Mouse (Mus musculus): ENCODE results near the gene Gria1. TPM values are rescaled to one million over a fixed set of nuclear protein-coding genes. Genes with fewer than 3 reads are reported as not detected.

Gria1 gene
- total RNA-seq, 1 experiment, result 0.13 TPM

- H3K36me3 ChIP-seq (ENCODE audit: control insufficient read depth, insufficient read depth, low read length, poor library complexity, severe bottlenecking), result no peaks in the 10 kb centered on the region
- in situ Hi-C loops (cut with MboI; ENCODE audit: low sequenced_read_pairs in 2 of 2, unreplicated experiment in 2 of 2), result no loop called here
- no peak overlapping the region for H3K4me3 ChIP-seq (ENCODE audit: insufficient read depth in 1 of 2, low read depth in 1 of 2, low read length in 2 of 2, poor library complexity in 1 of 2, severe bottlenecking in 1 of 2)
- no peaks in the 10 kb centered on the region for H3K4me1 ChIP-seq (ENCODE audit: control insufficient read depth in 2 of 2, insufficient read depth in 2 of 2, low read length in 2 of 2, poor library complexity in 1 of 2)
- no peaks in the 10 kb centered on the region for H3K9me3 ChIP-seq (ENCODE audit: control insufficient read depth, insufficient read depth, low read depth, low read length)
- H3K27ac ChIP-seq (ENCODE audit: insufficient read depth, low read depth, low read length, poor library complexity, severe bottlenecking), result no peak overlapping the region
- H3K9ac ChIP-seq (ENCODE audit: insufficient read depth, low read depth, low read length, poor library complexity, severe bottlenecking), result no peak overlapping the region
- no peak for TF ChIP-seq CHD2 (IDR thresholded peaks at IDR 0.05; ENCODE audit: low read depth, low read length)
- no peak for TF ChIP-seq ZNF384 (IDR thresholded peaks at IDR 0.05; ENCODE audit: low read depth, low read length)
- no peak for TF ChIP-seq ZC3H11A (IDR thresholded peaks at IDR 0.05; ENCODE audit: borderline replicate concordance, low read depth, low read length)
- TF ChIP-seq HCFC1 (IDR thresholded peaks at IDR 0.05; ENCODE audit: borderline replicate concordance, insufficient read depth, low read length), result no peak
- TF ChIP-seq MAFK (IDR thresholded peaks at IDR 0.05; ENCODE audit: insufficient read depth, low read depth, low read length), result no peak
- no peak for DNase-seq (ENCODE audit: low read depth, low spot score)
Observed at GRCm38 (mm10) chr11:57201245-57201976, 190.2 kb downstream of the Gria1 start.

- no peaks in the 10 kb centered on the region for H3K9me3 ChIP-seq (ENCODE audit: control insufficient read depth, insufficient read depth, low read depth, low read length)
- no peak overlapping the region for H3K9ac ChIP-seq (ENCODE audit: insufficient read depth, low read depth, low read length, poor library complexity, severe bottlenecking)
- H3K4me1 ChIP-seq (ENCODE audit: control insufficient read depth in 2 of 2, insufficient read depth in 2 of 2, low read length in 2 of 2, poor library complexity in 1 of 2), result no peaks in the 10 kb centered on the region
- DNase-seq (ENCODE audit: low read depth, low spot score), result no peak
- TF ChIP-seq ZNF384 (IDR thresholded peaks at IDR 0.05; ENCODE audit: low read depth, low read length) (no peak), HCFC1 (IDR thresholded peaks at IDR 0.05; ENCODE audit: borderline replicate concordance, insufficient read depth, low read length) (no peak), ZC3H11A (IDR thresholded peaks at IDR 0.05; ENCODE audit: borderline replicate concordance, low read depth, low read length) (no peak), MAFK (IDR thresholded peaks at IDR 0.05; ENCODE audit: insufficient read depth, low read depth, low read length) (no peak)
- no peak overlapping the region for H3K27ac ChIP-seq (ENCODE audit: insufficient read depth, low read depth, low read length, poor library complexity, severe bottlenecking)
- H3K4me3 ChIP-seq (ENCODE audit: insufficient read depth in 1 of 2, low read depth in 1 of 2, low read length in 2 of 2, poor library complexity in 1 of 2, severe bottlenecking in 1 of 2), result no peak overlapping the region
- in situ Hi-C loops (cut with MboI; ENCODE audit: low sequenced_read_pairs in 2 of 2, unreplicated experiment in 2 of 2), result no loop called here
- H3K36me3 ChIP-seq (ENCODE audit: control insufficient read depth, insufficient read depth, low read length, poor library complexity, severe bottlenecking), result no peaks in the 10 kb centered on the region
Observed at GRCm38 (mm10) chr11:57204371-57204770, 193.2 kb downstream of the Gria1 start.

GRCm38 (mm10) chr11:57207260-57207659 is 196.1 kb downstream of the Gria1 start:
- Histone ChIP-seq H3K9ac (ENCODE audit: insufficient read depth, low read depth, low read length, poor library complexity, severe bottlenecking) (no peak overlapping the region), H3K36me3 (ENCODE audit: control insufficient read depth, insufficient read depth, low read length, poor library complexity, severe bottlenecking) (no peaks in the 10 kb centered on the region), H3K4me1 (ENCODE audit: control insufficient read depth in 2 of 2, insufficient read depth in 2 of 2, low read length in 2 of 2, poor library complexity in 1 of 2) (no peaks in the 10 kb centered on the region), H3K9me3 (ENCODE audit: control insufficient read depth, insufficient read depth, low read depth, low read length) (no peaks in the 10 kb centered on the region), H3K4me3 (ENCODE audit: insufficient read depth in 1 of 2, low read depth in 1 of 2, low read length in 2 of 2, poor library complexity in 1 of 2, severe bottlenecking in 1 of 2) (no peak overlapping the region), H3K27ac (ENCODE audit: insufficient read depth, low read depth, low read length, poor library complexity, severe bottlenecking) (no peak overlapping the region)
- TF ChIP-seq HCFC1 (IDR thresholded peaks at IDR 0.05; ENCODE audit: borderline replicate concordance, insufficient read depth, low read length) (no peak), CHD2 (IDR thresholded peaks at IDR 0.05; ENCODE audit: low read depth, low read length) (no peak), ZC3H11A (IDR thresholded peaks at IDR 0.05; ENCODE audit: borderline replicate concordance, low read depth, low read length) (no peak), MAFK (IDR thresholded peaks at IDR 0.05; ENCODE audit: insufficient read depth, low read depth, low read length) (no peak), ZNF384 (IDR thresholded peaks at IDR 0.05; ENCODE audit: low read depth, low read length) (no peak)
- DNase-seq (ENCODE audit: low read depth, low spot score), result no peak
- in situ Hi-C loops (cut with MboI; ENCODE audit: low sequenced_read_pairs in 2 of 2, unreplicated experiment in 2 of 2), result no loop called here

- TF ChIP-seq ZNF384 (IDR thresholded peaks at IDR 0.05; ENCODE audit: low read depth, low read length) (no peak), CHD2 (IDR thresholded peaks at IDR 0.05; ENCODE audit: low read depth, low read length) (no peak), HCFC1 (IDR thresholded peaks at IDR 0.05; ENCODE audit: borderline replicate concordance, insufficient read depth, low read length) (no peak), ZC3H11A (IDR thresholded peaks at IDR 0.05; ENCODE audit: borderline replicate concordance, low read depth, low read length) (no peak), MAFK (IDR thresholded peaks at IDR 0.05; ENCODE audit: insufficient read depth, low read depth, low read length) (no peak)
- Histone ChIP-seq H3K9me3 (ENCODE audit: control insufficient read depth, insufficient read depth, low read depth, low read length) (no peaks in the 10 kb centered on the region), H3K4me1 (ENCODE audit: control insufficient read depth in 2 of 2, insufficient read depth in 2 of 2, low read length in 2 of 2, poor library complexity in 1 of 2) (no peaks in the 10 kb centered on the region), H3K36me3 (ENCODE audit: control insufficient read depth, insufficient read depth, low read length, poor library complexity, severe bottlenecking) (no peaks in the 10 kb centered on the region), H3K9ac (ENCODE audit: insufficient read depth, low read depth, low read length, poor library complexity, severe bottlenecking) (no peak overlapping the region), H3K4me3 (ENCODE audit: insufficient read depth in 1 of 2, low read depth in 1 of 2, low read length in 2 of 2, poor library complexity in 1 of 2, severe bottlenecking in 1 of 2) (no peak overlapping the region), H3K27ac (ENCODE audit: insufficient read depth, low read depth, low read length, poor library complexity, severe bottlenecking) (no peak overlapping the region)
- in situ Hi-C loops (cut with MboI; ENCODE audit: low sequenced_read_pairs in 2 of 2, unreplicated experiment in 2 of 2), result no loop called here
- DNase-seq (ENCODE audit: low read depth, low spot score), result no peak
Observed at GRCm38 (mm10) chr11:57214079-57214478, 202.9 kb downstream of the Gria1 start.

Measured in ES-E14 (cell line).